Mouse (Mus musculus) layer of hippocampus, adult 18-20 months (tissue): ENCODE data around the gene AW549877. TPM values are rescaled to one million over a fixed set of nuclear protein-coding genes. Genes with fewer than 3 reads are reported as not detected.

Experiments used
- DNase-seq, 2 experiments: peaks; one replicate each; pipeline ENCODE4 v3.0.0; 2022; ENCODE audit warnings: low spot score in 2 of 2
- long read RNA-seq: library from polyadenylated mRNA; stranded (forward); transcript quantifications from one replicate; pipeline ENCODE4 v2.0.0, GENCODE M21; 2021
- total RNA-seq, 2 experiments: library from RNA; stranded (reverse); gene quantifications; 2 replicates each; pipeline ENCODE4 v1.2.3; 2021

The AW549877 gene
- 10 to 100 TPM; 40.4 to 42.5 TPM for total RNA-seq
- long read RNA-seq, full-length matches to known transcripts = 30 of 37 reads
- long read RNA-seq, partial matches to known transcripts = 0 of 37 reads
- long read RNA-seq, other reads (novel, unspliced or antisense) = 7 of 37 reads

- DNase-seq = peak; percentile 97 to 98
Observed at GRCm38 (mm10) chr15:3995448-3996266, at the start of gene AW549877. Gene AW549877, minus strand, starts transcription at chr15:3995744.

GRCm38 (mm10) chr15:4043032-4043471 is 47.5 kb upstream of the AW549877 start:
- DNase-seq = no peak

GRCm38 (mm10) chr15:4042423-4042822 is 46.9 kb upstream of the AW549877 start:
- DNase-seq = no peak

- DNase-seq = no peak
Observed at GRCm38 (mm10) chr15:4033168-4034004, 37.8 kb upstream of the AW549877 start.

GRCm38 (mm10) chr15:4028960-4029359 is 33.4 kb upstream of the AW549877 start:
- DNase-seq = no peak

- no peak for DNase-seq
Observed at GRCm38 (mm10) chr15:4028411-4028700, 32.8 kb upstream of the AW549877 start.

- DNase-seq = no peak
Observed at GRCm38 (mm10) chr15:4027671-4028410, 32.3 kb upstream of the AW549877 start.

- peak; percentile 85 to 88 for DNase-seq
Observed at GRCm38 (mm10) chr15:4026831-4027584, 31.5 kb upstream of the AW549877 start.

- DNase-seq = peak; percentile 91 to 96
Observed at GRCm38 (mm10) chr15:4026231-4026773, 30.8 kb upstream of the AW549877 start, which contains the start of gene Oxct1. Gene Oxct1, plus strand, starts transcription at chr15:4026383.

- no peak for DNase-seq
Observed at GRCm38 (mm10) chr15:4025508-4025904, 30.0 kb upstream of the AW549877 start.

GRCm38 (mm10) chr15:4024726-4025507 is 29.4 kb upstream of the AW549877 start:
- no peak for DNase-seq

- no peak for DNase-seq
Observed at GRCm38 (mm10) chr15:4023747-4024146, 28.2 kb upstream of the AW549877 start.

- no peak for DNase-seq
Observed at GRCm38 (mm10) chr15:4020711-4021110, 25.2 kb upstream of the AW549877 start.

- no peak for DNase-seq
Observed at GRCm38 (mm10) chr15:4013873-4014272, 18.3 kb upstream of the AW549877 start.

- no peak for DNase-seq
Observed at GRCm38 (mm10) chr15:4000536-4000935, 5.0 kb upstream of the AW549877 start.

GRCm38 (mm10) chr15:3999144-3999543 is 3.6 kb upstream of the AW549877 start:
- no peak for DNase-seq

GRCm38 (mm10) chr15:3996267-3997010 is 895 bp upstream of the AW549877 start:
- DNase-seq = no peak

GRCm38 (mm10) chr15:3994852-3995447 is 594 bp downstream of the AW549877 start:
- DNase-seq = no peak
